Mouse (Mus musculus) forebrain, embryonic 10.5 days (tissue): ENCODE measurements at regions not wholly inside any gene's neighbourhood (a gene's known extent, or its start where the extent isn't known, plus 50 kb on each side); places are given as distances from the start of the nearest gene placed in this dataset.
A peak's percentile ranks its signal among the peaks of the same experiment; 100 is the strongest.
"Not testable (repeated sequence)": the region's sequence is repeated elsewhere in the genome, so short reads cannot be mapped to it uniquely, and the experiment has no call there.

Source experiments
- DNase-seq: peaks from one replicate; pipeline ENCODE4 v3.0.0-alpha.2; 2017; ENCODE audit warnings: low spot score; ENCODE audit errors: extremely low spot score
- H3K27ac ChIP-seq: fragments of 300-500 bp; sonication (generic); 2 replicates; pipeline ENCODE4 v1.5.1; 2016; ENCODE audit warnings: mild to moderate bottlenecking
- H3K27me3 ChIP-seq: fragments of 300-500 bp; sonication (generic); 2 replicates; pipeline ENCODE4 v1.6.1; 2016; ENCODE audit warnings: mild to moderate bottlenecking; ENCODE audit not compliant: poor library complexity, severe bottlenecking
- H3K36me3 ChIP-seq: fragments of 300-500 bp; sonication (generic); replicated peaks from 2 replicates; pipeline ENCODE4 v1.6.1; 2016; ENCODE audit warnings: mild to moderate bottlenecking, moderate library complexity
- H3K4me1 ChIP-seq: fragments of 300-500 bp; sonication (generic); 2 replicates; pipeline ENCODE4 v1.6.1; 2016
- H3K4me3 ChIP-seq: fragments of 300-500 bp; sonication (generic); 2 replicates; pipeline ENCODE4 v1.5.1; 2016; ENCODE audit warnings: mild to moderate bottlenecking, moderate library complexity
- H3K9me3 ChIP-seq: fragments of 300-500 bp; sonication (generic); 2 replicates; pipeline ENCODE4 v1.6.1; 2016; ENCODE audit warnings: mild to moderate bottlenecking, moderate library complexity
- WGBS: fragments of 180-500 bp; shearing (Covaris S2); methylation state at CpG from one replicate; pipeline ENCODE4 v1.1.7; 2016; 5-methylcytosine and 5-hydroxymethylcytosine counted together

- no peaks in the 10 kb centered on the region for H3K27me3 ChIP-seq
- H3K27ac ChIP-seq = no peak overlapping the region
- no peak overlapping the region for H3K4me3 ChIP-seq
- no peak for DNase-seq
- no peaks in the 10 kb centered on the region for H3K4me1 ChIP-seq
- H3K36me3 ChIP-seq = no peaks in the 10 kb centered on the region
- 82% methylated on average over 2 of the region's 2 CpGs for WGBS
- no peaks in the 10 kb centered on the region for H3K9me3 ChIP-seq
Observed at GRCm38 (mm10) chr11:71285193-71285592, 54.7 kb upstream of the Nlrp1b start.

GRCm38 (mm10) chr11:71288243-71288642 lies 57.7 kb upstream of the Nlrp1b start:
- H3K4me3 ChIP-seq, H3K4me1 ChIP-seq, H3K9me3 ChIP-seq, H3K27me3 ChIP-seq, H3K27ac ChIP-seq, DNase-seq, H3K36me3 ChIP-seq: not testable (repeated sequence)

- Histone ChIP-seq H3K27me3 (no peaks in the 10 kb centered on the region), H3K4me3 (no peak overlapping the region), H3K4me1 (0 out of 2 replicates have a peak, but pooled peaks cover 2% of the 10 kb centered on the region), H3K27ac (no peak overlapping the region), H3K36me3 (no peaks in the 10 kb centered on the region), H3K9me3 (no peaks in the 10 kb centered on the region)
- DNase-seq = no peak
- WGBS = 87% methylated on average over 1 of the region's 1 CpGs
Observed at GRCm38 (mm10) chr11:71289490-71289889, 59.0 kb upstream of the Nlrp1b start.

- no peaks in the 10 kb centered on the region for H3K27me3 ChIP-seq
- H3K27ac ChIP-seq = no peak overlapping the region
- 0 out of 2 replicates have a peak, but pooled peaks cover 4% of the 10 kb centered on the region for H3K9me3 ChIP-seq
- no peaks in the 10 kb centered on the region for H3K4me1 ChIP-seq
- no peak for DNase-seq
- H3K4me3 ChIP-seq = no peak overlapping the region
- H3K36me3 ChIP-seq = no peaks in the 10 kb centered on the region
- WGBS = 68% methylated on average over 1 of the region's 1 CpGs
Observed at GRCm38 (mm10) chr11:71299479-71299878, 68.9 kb upstream of the Nlrp1b start.

GRCm38 (mm10) chr11:71323439-71323838 lies 92.9 kb upstream of the Nlrp1b start:
- Histone ChIP-seq H3K4me1 (no peaks in the 10 kb centered on the region), H3K27ac (no peak overlapping the region), H3K36me3 (no peaks in the 10 kb centered on the region), H3K9me3 (no peaks in the 10 kb centered on the region), H3K4me3 (no peak overlapping the region), H3K27me3 (no peaks in the 10 kb centered on the region)
- 47% methylated on average over 1 of the region's 1 CpGs for WGBS
- DNase-seq = no peak

- no peaks in the 10 kb centered on the region for H3K27me3 ChIP-seq
- no peak overlapping the region for H3K4me3 ChIP-seq
- H3K9me3 ChIP-seq = no peaks in the 10 kb centered on the region
- H3K4me1 ChIP-seq = no peaks in the 10 kb centered on the region
- no peak for DNase-seq
- WGBS = 14% methylated on average over 1 of the region's 1 CpGs
- H3K27ac ChIP-seq = no peak overlapping the region
- H3K36me3 ChIP-seq = no peaks in the 10 kb centered on the region
Observed at GRCm38 (mm10) chr11:71337428-71337827, 106.9 kb upstream of the Nlrp1b start.

- Histone ChIP-seq H3K4me1 (no peaks in the 10 kb centered on the region), H3K4me3 (no peak overlapping the region), H3K27ac (no peak overlapping the region), H3K36me3 (no peaks in the 10 kb centered on the region), H3K27me3 (no peaks in the 10 kb centered on the region), H3K9me3 (no peaks in the 10 kb centered on the region)
- 57% methylated on average over 3 of the region's 3 CpGs for WGBS
- DNase-seq = no peak
Observed at GRCm38 (mm10) chr11:71346024-71346423, 115.5 kb upstream of the Nlrp1b start.

GRCm38 (mm10) chr11:71357089-71357488 lies 126.6 kb upstream of the Nlrp1b start:
- DNase-seq = no peak
- no peaks in the 10 kb centered on the region for H3K27me3 ChIP-seq
- no peaks in the 10 kb centered on the region for H3K9me3 ChIP-seq
- H3K36me3 ChIP-seq = no peaks in the 10 kb centered on the region
- H3K4me3 ChIP-seq = no peak overlapping the region
- WGBS = 52% methylated on average over 3 of the region's 3 CpGs
- no peaks in the 10 kb centered on the region for H3K4me1 ChIP-seq
- no peak overlapping the region for H3K27ac ChIP-seq

GRCm38 (mm10) chr11:71360856-71361255 lies 130.3 kb upstream of the Nlrp1b start:
- no peaks in the 10 kb centered on the region for H3K4me1 ChIP-seq
- 72% methylated on average over 5 of the region's 5 CpGs for WGBS
- no peak overlapping the region for H3K4me3 ChIP-seq
- DNase-seq = no peak
- no peaks in the 10 kb centered on the region for H3K27me3 ChIP-seq
- no peaks in the 10 kb centered on the region for H3K36me3 ChIP-seq
- no peaks in the 10 kb centered on the region for H3K9me3 ChIP-seq
- no peak overlapping the region for H3K27ac ChIP-seq

GRCm38 (mm10) chr11:71371871-71372270 lies 141.3 kb upstream of the Nlrp1b start:
- Histone ChIP-seq H3K9me3 (no peaks in the 10 kb centered on the region), H3K4me3 (no peak overlapping the region), H3K27me3 (no peaks in the 10 kb centered on the region), H3K27ac (no peak overlapping the region), H3K36me3 (no peaks in the 10 kb centered on the region), H3K4me1 (no peaks in the 10 kb centered on the region)
- WGBS = 71% methylated on average over 5 of the region's 5 CpGs
- DNase-seq = no peak

GRCm38 (mm10) chr11:71375132-71375531 lies 144.6 kb upstream of the Nlrp1b start:
- no peaks in the 10 kb centered on the region for H3K27me3 ChIP-seq
- H3K9me3 ChIP-seq = no peaks in the 10 kb centered on the region
- H3K4me1 ChIP-seq = no peaks in the 10 kb centered on the region
- no peak overlapping the region for H3K27ac ChIP-seq
- no peak for DNase-seq
- WGBS = 78% methylated on average over 5 of the region's 5 CpGs
- H3K36me3 ChIP-seq = no peaks in the 10 kb centered on the region
- no peak overlapping the region for H3K4me3 ChIP-seq

- DNase-seq = no peak
- 0 out of 2 replicates have a peak, but pooled peaks cover 2% of the 10 kb centered on the region for H3K9me3 ChIP-seq
- H3K27ac ChIP-seq = no peak overlapping the region
- peaks cover 16% of the 10 kb centered on the region for H3K4me1 ChIP-seq
- 82% methylated on average over 4 of the region's 4 CpGs for WGBS
- H3K36me3 ChIP-seq = no peaks in the 10 kb centered on the region
- no peak overlapping the region for H3K4me3 ChIP-seq
- no peaks in the 10 kb centered on the region for H3K27me3 ChIP-seq
Observed at GRCm38 (mm10) chr11:71388411-71388810, 157.9 kb upstream of the Nlrp1b start.

- H3K9me3 ChIP-seq = no peaks in the 10 kb centered on the region
- H3K36me3 ChIP-seq = no peaks in the 10 kb centered on the region
- H3K27me3 ChIP-seq = no peaks in the 10 kb centered on the region
- H3K4me1 ChIP-seq = peaks cover 16% of the 10 kb centered on the region
- H3K27ac ChIP-seq = peak overlapping the region; percentile 48; the same call in 1 of the 2 replicates
- peak; percentile 24 for DNase-seq
- WGBS = 18% methylated on average over 7 of the region's 7 CpGs
- H3K4me3 ChIP-seq = no peak overlapping the region
Observed at GRCm38 (mm10) chr11:71389659-71390058, 159.1 kb upstream of the Nlrp1b start.

GRCm38 (mm10) chr11:71390151-71390550 lies 159.6 kb upstream of the Nlrp1b start:
- H3K36me3 ChIP-seq = no peaks in the 10 kb centered on the region
- DNase-seq = no peak
- no peaks in the 10 kb centered on the region for H3K9me3 ChIP-seq
- 79% methylated on average over 3 of the region's 3 CpGs for WGBS
- H3K4me1 ChIP-seq = peaks cover 16% of the 10 kb centered on the region
- peak overlapping the region; percentile 48; the same call in 1 of the 2 replicates for H3K27ac ChIP-seq
- H3K4me3 ChIP-seq = no peak overlapping the region
- H3K27me3 ChIP-seq = no peaks in the 10 kb centered on the region
